Mouse (Mus musculus): ENCODE data around the gene Washc3. TPM values are rescaled to one million over a fixed set of nuclear protein-coding genes. Genes with fewer than 3 reads are reported as not detected.

Washc3 gene
- polyA plus RNA-seq, 1 experiment from 2014 or later = 25.6 TPM

DNA sequence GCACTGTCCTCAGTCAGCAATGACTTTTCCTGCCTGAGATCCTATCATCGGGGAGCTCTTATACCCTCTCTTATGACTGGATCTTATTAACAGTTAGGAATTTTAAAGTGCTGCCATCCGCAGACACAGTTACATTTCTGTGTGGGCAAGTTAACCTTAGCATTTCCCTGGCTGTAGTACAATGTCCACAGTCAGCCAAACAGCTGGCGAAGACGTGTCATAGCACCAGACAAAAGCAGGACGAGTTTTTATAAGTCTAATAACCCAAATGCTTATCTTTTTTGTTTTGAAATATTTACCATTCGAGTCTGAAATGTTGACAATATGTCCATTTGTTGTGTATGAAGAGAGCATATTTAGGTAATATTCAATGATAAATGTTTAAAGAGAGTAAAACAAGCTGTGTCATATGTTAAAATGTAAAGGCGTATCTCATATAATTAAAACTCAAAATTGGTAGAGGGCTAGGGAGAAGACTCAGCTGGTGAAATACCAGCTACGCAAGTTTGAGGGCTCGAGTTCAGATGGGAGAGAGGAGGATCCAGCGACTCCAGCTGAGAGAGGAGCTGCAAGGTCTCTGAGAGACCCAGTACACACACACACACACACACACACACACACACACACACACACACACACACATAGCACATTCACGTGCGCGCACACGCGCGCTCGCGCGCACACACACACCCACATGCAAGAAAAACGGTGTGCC is 14.1 kb downstream of the Washc3 start:
- WGBS (ENCODE audit: insufficient replicate concordance) = 88% methylated on average over 20 of the region's 20 CpGs
- Histone ChIP-seq H3K27me3 (no peaks in the 10 kb centered on the region), H3K4me1 (replicated peaks) (no peaks in the 10 kb centered on the region), H3K9me3 (replicated peaks) (no peaks in the 10 kb centered on the region), H3K4me2 (no peak overlapping the region), H3K9ac (no peak overlapping the region), H3K36me3 (replicated peaks) (0 out of 2 replicates have a peak, but pooled peaks cover 7% of the 10 kb centered on the region), H3K4me3 (replicated peaks) (no peak overlapping the region), H3K27ac (replicated peaks) (no peak overlapping the region)
- ATAC-seq (ENCODE audit: insufficient read depth) = no peak

DNA sequence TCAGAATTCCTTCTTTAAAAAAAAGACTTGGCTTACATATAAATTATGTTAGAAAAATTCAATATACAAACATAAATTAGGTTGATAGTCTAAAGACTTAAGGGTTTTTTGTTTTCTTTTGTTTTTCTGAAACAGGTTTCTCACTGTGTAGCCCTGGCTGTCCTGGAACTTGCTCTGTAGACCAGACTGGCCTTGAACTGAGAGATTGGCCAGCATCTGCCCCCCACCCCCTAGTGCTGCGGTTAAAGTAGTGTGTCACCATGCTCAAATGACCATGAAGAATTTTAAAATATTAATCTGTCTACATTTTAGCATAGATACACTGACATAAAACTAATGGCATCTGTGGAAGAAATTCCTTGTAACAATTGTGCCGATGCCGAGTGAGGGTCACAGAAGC is 17.3 kb downstream of the Washc3 start:
- no peak for ATAC-seq (ENCODE audit: insufficient read depth)
- no peak overlapping the region for H3K27ac ChIP-seq (replicated peaks)
- H3K36me3 ChIP-seq (replicated peaks) = 0 out of 2 replicates have a peak, but pooled peaks cover 7% of the 10 kb centered on the region
- no peaks in the 10 kb centered on the region for H3K4me1 ChIP-seq (replicated peaks)
- H3K4me2 ChIP-seq = no peak overlapping the region
- no peaks in the 10 kb centered on the region for H3K27me3 ChIP-seq
- H3K9me3 ChIP-seq (replicated peaks) = no peaks in the 10 kb centered on the region
- no peak overlapping the region for H3K4me3 ChIP-seq (replicated peaks)
- 87% methylated on average over 3 of the region's 3 CpGs for WGBS (ENCODE audit: insufficient replicate concordance)
- no peak overlapping the region for H3K9ac ChIP-seq

DNA sequence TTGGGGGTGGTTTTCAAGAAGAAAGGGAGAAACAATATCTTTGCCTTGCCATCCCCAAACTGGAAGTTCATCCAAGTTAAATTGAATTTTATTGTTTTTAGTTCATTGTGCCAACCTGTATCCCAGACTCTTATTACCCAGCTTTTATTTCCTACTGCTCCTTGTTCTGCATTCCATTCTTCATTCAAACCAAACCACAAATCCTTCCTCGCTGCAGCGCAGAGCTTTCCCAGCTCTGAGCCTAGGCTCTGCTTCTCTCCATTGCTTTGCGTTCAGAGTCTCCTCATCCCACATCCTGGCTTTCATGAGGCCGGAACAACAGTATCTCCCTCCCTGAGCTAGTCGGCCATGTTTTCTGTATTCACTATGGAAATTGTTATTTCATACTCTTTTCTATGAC is 20.8 kb downstream of the Washc3 start:
- H3K9ac ChIP-seq = no peak overlapping the region
- ATAC-seq (ENCODE audit: insufficient read depth) = no peak
- no peaks in the 10 kb centered on the region for H3K4me1 ChIP-seq (replicated peaks)
- H3K27ac ChIP-seq (replicated peaks) = no peak overlapping the region
- no peaks in the 10 kb centered on the region for H3K9me3 ChIP-seq (replicated peaks)
- H3K4me2 ChIP-seq = no peak overlapping the region
- H3K27me3 ChIP-seq = no peaks in the 10 kb centered on the region
- WGBS (ENCODE audit: insufficient replicate concordance) = 77% methylated on average over 5 of the region's 5 CpGs
- H3K36me3 ChIP-seq (replicated peaks) = 0 out of 2 replicates have a peak, but pooled peaks cover 4% of the 10 kb centered on the region
- H3K4me3 ChIP-seq (replicated peaks) = no peak overlapping the region

DNA sequence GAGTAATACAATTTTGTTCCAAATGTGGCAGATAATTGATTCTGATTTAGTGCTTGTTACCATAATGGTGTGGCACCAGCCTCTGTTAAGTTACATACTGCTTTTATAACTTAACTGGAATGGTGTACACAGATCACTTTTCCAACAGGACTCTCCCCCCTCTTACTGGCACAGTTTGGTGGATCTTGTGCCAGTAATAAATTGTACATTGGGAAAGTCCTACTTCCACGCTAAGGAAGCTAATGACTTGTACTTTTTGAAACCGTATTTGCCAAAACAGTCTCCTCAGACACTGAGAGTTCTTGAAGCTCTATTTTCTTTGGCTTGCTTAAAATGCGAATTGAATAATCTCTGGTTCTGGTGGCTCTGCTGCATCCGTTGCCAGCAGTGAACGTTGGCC is 24.5 kb downstream of the Washc3 start:
- Histone ChIP-seq H3K4me3 (replicated peaks) (no peak overlapping the region), H3K27ac (replicated peaks) (no peak overlapping the region), H3K4me1 (replicated peaks) (peaks cover 10% of the 10 kb centered on the region), H3K27me3 (no peaks in the 10 kb centered on the region), H3K9ac (no peak overlapping the region), H3K36me3 (replicated peaks) (0 out of 2 replicates have a peak, but pooled peaks cover 3% of the 10 kb centered on the region), H3K4me2 (no peak overlapping the region), H3K9me3 (replicated peaks) (no peaks in the 10 kb centered on the region)
- 78% methylated on average over 5 of the region's 5 CpGs for WGBS (ENCODE audit: insufficient replicate concordance)
- no peak for ATAC-seq (ENCODE audit: insufficient read depth)

DNA sequence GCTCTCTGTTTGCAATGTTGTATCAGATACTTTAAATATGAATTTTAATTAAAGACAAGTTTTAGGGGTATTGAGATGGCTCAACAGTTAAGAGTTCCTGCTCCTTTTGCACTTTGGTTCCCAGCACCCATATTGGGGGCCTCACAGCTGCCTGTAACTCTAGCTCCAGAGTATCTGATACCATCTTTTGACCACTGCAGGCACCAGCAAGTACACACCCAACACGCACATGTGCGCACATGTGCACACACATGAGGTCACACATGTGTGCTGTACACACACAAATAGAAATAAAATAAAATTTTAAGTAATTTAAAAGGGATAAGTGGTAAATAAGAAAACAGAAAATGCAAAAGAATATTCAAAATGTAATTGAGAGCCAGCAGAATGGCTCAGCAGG is 27.1 kb downstream of the Washc3 start:
- Histone ChIP-seq H3K4me3 (replicated peaks) (no peak overlapping the region), H3K4me2 (no peak overlapping the region), H3K9ac (no peak overlapping the region), H3K4me1 (replicated peaks) (peaks cover 10% of the 10 kb centered on the region), H3K27ac (replicated peaks) (no peak overlapping the region), H3K36me3 (replicated peaks) (0 out of 2 replicates have a peak, but pooled peaks cover 3% of the 10 kb centered on the region), H3K27me3 (no peaks in the 10 kb centered on the region), H3K9me3 (replicated peaks) (no peaks in the 10 kb centered on the region)
- 67% methylated on average over 2 of the region's 2 CpGs for WGBS (ENCODE audit: insufficient replicate concordance)
- 0 out of 2 replicates have a peak, but pooled peaks have one; percentile 37 for ATAC-seq (ENCODE audit: insufficient read depth)

DNA sequence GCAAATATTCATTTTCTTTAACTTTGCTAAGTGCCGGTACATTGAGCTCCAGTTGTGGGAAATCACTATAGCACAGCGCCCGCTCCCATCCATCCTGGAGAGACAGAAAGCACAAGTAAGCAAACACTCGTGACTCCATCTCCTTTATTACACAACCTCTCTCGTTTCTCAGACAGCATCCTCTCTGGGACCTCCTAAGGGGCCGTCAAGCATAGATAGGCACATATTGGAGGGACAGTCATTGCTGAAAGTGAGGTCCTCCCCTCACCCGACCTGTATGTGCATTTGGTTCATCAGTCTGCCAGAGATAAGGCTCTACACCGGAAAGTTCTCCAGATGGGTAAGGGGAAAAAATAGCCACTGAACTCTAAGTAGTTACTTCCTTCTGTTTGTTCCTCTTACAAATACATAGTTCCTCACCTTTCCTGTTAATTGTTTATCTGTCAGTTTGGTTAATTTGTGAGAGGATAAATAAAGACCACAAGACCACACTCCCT is 27.7 kb downstream of the Washc3 start:
- H3K4me2 ChIP-seq = no peak overlapping the region
- ATAC-seq (ENCODE audit: insufficient read depth) = no peak
- H3K4me3 ChIP-seq (replicated peaks) = no peak overlapping the region
- H3K9me3 ChIP-seq (replicated peaks) = no peaks in the 10 kb centered on the region
- no peak overlapping the region for H3K27ac ChIP-seq (replicated peaks)
- WGBS (ENCODE audit: insufficient replicate concordance) = 17% methylated on average over 8 of the region's 8 CpGs
- 0 out of 2 replicates have a peak, but pooled peaks cover 3% of the 10 kb centered on the region for H3K36me3 ChIP-seq (replicated peaks)
- no peaks in the 10 kb centered on the region for H3K27me3 ChIP-seq
- H3K9ac ChIP-seq = no peak overlapping the region
- H3K4me1 ChIP-seq (replicated peaks) = peaks cover 10% of the 10 kb centered on the region

DNA sequence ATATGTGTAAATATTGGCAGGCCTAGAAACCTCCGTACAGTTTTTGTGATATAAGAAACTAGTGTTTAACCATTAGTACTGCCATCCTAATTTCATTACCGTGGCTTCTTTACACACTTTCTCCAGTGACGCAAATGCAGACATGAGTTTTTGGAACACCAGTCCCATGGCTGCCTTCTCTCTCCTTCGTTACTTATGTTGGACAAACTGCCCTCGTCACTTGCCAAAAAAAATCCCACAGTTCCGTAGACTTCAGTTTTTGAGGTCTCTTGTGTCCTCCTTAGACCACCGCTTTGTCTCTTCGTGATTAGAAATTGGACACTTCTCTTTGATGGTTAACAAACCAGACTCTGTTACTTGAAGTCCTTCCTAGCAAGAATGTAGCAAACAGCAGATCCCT is 30.8 kb downstream of the Washc3 start:
- no peak overlapping the region for H3K9ac ChIP-seq
- H3K4me1 ChIP-seq (replicated peaks) = peaks cover 10% of the 10 kb centered on the region
- H3K36me3 ChIP-seq (replicated peaks) = 0 out of 2 replicates have a peak, but pooled peaks cover 3% of the 10 kb centered on the region
- H3K9me3 ChIP-seq (replicated peaks) = no peaks in the 10 kb centered on the region
- no peak overlapping the region for H3K4me3 ChIP-seq (replicated peaks)
- H3K27me3 ChIP-seq = no peaks in the 10 kb centered on the region
- ATAC-seq (ENCODE audit: insufficient read depth) = no peak
- no peak overlapping the region for H3K27ac ChIP-seq (replicated peaks)
- 75% methylated on average over 8 of the region's 8 CpGs for WGBS (ENCODE audit: insufficient replicate concordance)
- H3K4me2 ChIP-seq = no peak overlapping the region

DNA sequence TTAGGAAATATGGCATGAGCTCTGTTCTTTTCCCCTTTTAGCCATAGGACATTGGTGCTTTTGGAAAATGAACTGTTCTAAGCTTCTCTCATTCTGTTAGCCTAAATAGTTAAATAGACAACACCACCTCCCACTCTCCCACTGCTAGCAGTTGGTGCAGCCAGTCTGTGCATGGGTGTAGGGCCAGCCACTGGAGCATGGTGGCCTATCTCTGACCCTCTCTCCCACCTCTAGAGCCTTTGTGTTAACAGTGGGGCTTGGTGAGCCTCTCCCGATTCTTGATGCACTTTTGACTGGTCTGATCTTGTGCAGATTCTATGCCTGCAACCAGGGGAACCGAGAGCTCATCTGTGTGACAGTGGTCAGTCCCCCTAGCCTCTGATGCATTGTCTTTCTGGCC is 31.9 kb downstream of the Washc3 start:
- WGBS (ENCODE audit: insufficient replicate concordance) = 73% methylated on average over 2 of the region's 2 CpGs
- Histone ChIP-seq H3K36me3 (replicated peaks) (peaks cover 3% of the 10 kb centered on the region; the same call in 1 of the 2 replicates), H3K4me3 (replicated peaks) (no peak overlapping the region), H3K9me3 (replicated peaks) (no peaks in the 10 kb centered on the region), H3K4me2 (no peak overlapping the region), H3K27ac (replicated peaks) (no peak overlapping the region), H3K27me3 (no peaks in the 10 kb centered on the region), H3K9ac (no peak overlapping the region), H3K4me1 (replicated peaks) (peaks cover 7% of the 10 kb centered on the region)
- no peak for ATAC-seq (ENCODE audit: insufficient read depth)

DNA sequence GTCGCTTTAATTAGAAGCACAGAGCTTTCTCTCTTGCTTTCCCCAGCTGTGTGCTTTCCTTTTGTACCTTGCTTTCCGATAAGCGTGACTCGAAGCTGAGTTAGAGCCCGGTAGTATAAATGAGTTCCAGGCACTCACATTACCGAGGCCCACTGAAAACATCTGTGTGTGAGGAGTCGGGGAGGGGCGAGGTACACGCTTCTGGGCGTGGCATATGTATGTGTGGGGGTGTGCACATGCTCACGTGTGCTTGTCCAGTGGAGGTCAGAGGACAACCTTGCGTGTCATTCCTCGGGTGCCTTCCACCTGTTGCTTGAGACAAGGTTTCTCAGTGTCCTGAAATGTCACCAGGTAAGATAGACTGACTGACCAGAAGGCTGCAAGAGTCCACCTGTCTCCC is 43.8 kb downstream of the Washc3 start:
- ATAC-seq (ENCODE audit: insufficient read depth) = no peak
- Histone ChIP-seq H3K4me3 (replicated peaks) (no peak overlapping the region), H3K27me3 (no peaks in the 10 kb centered on the region), H3K4me1 (replicated peaks) (no peaks in the 10 kb centered on the region), H3K27ac (replicated peaks) (no peak overlapping the region), H3K4me2 (no peak overlapping the region), H3K9me3 (replicated peaks) (no peaks in the 10 kb centered on the region), H3K9ac (no peak overlapping the region), H3K36me3 (replicated peaks) (0 out of 2 replicates have a peak, but pooled peaks cover 4% of the 10 kb centered on the region)
- 77% methylated on average over 13 of the region's 13 CpGs for WGBS (ENCODE audit: insufficient replicate concordance)

DNA sequence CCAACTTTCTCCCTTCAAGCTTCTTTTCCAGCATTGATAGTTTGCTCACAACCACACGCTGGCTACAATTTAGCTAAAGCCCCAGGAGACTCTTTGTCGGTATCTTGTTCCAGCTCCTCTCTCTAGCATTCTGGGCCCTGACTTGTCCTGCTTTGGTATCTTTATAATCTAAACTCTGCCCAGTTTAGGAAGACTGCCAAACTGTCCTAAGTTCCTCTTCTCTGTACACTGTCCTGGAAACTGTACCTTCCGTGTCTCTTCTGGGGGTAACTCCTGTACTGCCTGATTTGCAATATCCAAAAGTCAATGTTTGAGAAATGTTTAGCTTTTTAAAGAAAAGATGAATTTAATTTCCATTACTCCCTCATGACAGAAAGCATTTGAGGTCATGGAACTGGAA is 49.4 kb downstream of the Washc3 start:
- no peak overlapping the region for H3K9ac ChIP-seq
- H3K4me3 ChIP-seq (replicated peaks) = no peak overlapping the region
- no peak for ATAC-seq (ENCODE audit: insufficient read depth)
- H3K36me3 ChIP-seq (replicated peaks) = no peaks in the 10 kb centered on the region
- 38% methylated on average over 3 of the region's 3 CpGs for WGBS (ENCODE audit: insufficient replicate concordance)
- no peaks in the 10 kb centered on the region for H3K9me3 ChIP-seq (replicated peaks)
- no peaks in the 10 kb centered on the region for H3K27me3 ChIP-seq
- no peak overlapping the region for H3K27ac ChIP-seq (replicated peaks)
- no peak overlapping the region for H3K4me2 ChIP-seq
- no peaks in the 10 kb centered on the region for H3K4me1 ChIP-seq (replicated peaks)

DNA sequence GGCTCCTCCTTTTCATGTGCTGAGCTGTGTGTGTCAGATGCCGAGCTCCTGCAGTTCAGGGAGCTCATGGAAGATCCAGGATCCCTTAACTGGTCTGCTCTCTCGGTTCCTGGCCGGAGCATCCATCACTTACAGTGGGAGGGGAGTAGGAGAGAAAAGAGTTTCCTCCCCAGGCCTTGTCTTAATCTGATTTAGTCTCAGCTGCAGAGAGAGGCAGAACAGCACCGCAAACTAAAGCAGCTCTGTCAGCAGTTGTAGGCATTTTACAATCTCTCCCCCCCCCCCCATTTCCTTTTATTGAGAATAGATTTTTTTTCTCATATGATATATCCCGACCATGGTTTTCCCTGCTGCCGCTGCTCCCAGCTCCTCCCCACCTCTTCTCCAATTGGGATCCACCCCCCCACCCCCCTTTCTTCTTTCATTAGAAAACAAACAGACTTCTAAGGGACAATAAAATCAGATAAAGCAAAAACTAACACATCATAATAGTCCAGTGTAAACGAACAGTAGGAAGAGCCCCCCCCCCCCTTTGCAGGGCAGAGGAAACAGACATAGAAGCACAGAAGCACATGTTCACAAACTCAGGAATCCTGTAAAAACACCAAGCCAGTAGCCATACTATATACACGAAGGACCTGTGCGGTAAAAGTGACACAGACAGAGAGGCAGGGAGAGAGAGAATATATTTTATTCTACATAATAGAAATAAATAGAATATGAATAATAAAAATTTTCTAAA is 51.4 kb downstream of the Washc3 start:
- Histone ChIP-seq H3K4me2 (no peak overlapping the region), H3K27me3 (no peaks in the 10 kb centered on the region), H3K27ac (replicated peaks) (no peak overlapping the region), H3K36me3 (replicated peaks) (no peaks in the 10 kb centered on the region), H3K9ac (no peak overlapping the region), H3K4me3 (replicated peaks) (no peak overlapping the region), H3K4me1 (replicated peaks) (no peaks in the 10 kb centered on the region), H3K9me3 (replicated peaks) (no peaks in the 10 kb centered on the region)
- 51% methylated on average over 9 of the region's 9 CpGs for WGBS (ENCODE audit: insufficient replicate concordance)
- no peak for ATAC-seq (ENCODE audit: insufficient read depth)

Data from liver, embryonic 15.5 days (tissue).